Mouse (Mus musculus) neural tube, embryonic 12.5 days (tissue): Measurements from ENCODE around the gene Klk15. TPM values are rescaled to one million over a fixed set of nuclear protein-coding genes. Genes with fewer than 3 reads are reported as not detected.

Source experiments
- polyA plus RNA-seq: library from polyadenylated mRNA; unstranded; fragments of >200 nt; fragmentation: Nextera tagmentation; extraction: Ambion mirVana; gene quantifications from 2 replicates; pipeline ENCODE4 v1.2.1, GENCODE M21; 2016

The Klk15 gene
- polyA plus RNA-seq, 1 experiment from 2014 or later = not detected

Other genes with a start within 250 kb of the Klk15 start
- gene Klk14, start 243.3 kb upstream of the Klk15 start, polyA plus RNA-seq = not detected in 2 replicates
- gene Klk13, start 221.2 kb upstream of the Klk15 start, polyA plus RNA-seq = 0.10 TPM in 1 of 2 replicates, not detected in the other
- gene Klk12, start 164.8 kb upstream of the Klk15 start, polyA plus RNA-seq = not detected in 2 replicates
- not detected in 2 replicates for gene Klk11, start 159.1 kb upstream of the Klk15 start, polyA plus RNA-seq
- gene Klk10, start 152.7 kb upstream of the Klk15 start, polyA plus RNA-seq = 0.24 TPM in 1 of 2 replicates, not detected in the other
- gene Klk9, start 141.8 kb upstream of the Klk15 start, polyA plus RNA-seq = not detected in 2 replicates
- gene Klk8, start 136.2 kb upstream of the Klk15 start, polyA plus RNA-seq = 5.0 and 7.3 TPM in 2 replicates
- gene Klk7, start 122.4 kb upstream of the Klk15 start, polyA plus RNA-seq = not detected in 2 replicates
- gene Klk6, start 109.2 kb upstream of the Klk15 start, polyA plus RNA-seq = not detected in 2 replicates
- not detected in 2 replicates for gene Klk5, start 91.8 kb upstream of the Klk15 start, polyA plus RNA-seq
- 0.15 and 0.20 TPM in 2 replicates for gene Klk4, start 52.6 kb upstream of the Klk15 start, polyA plus RNA-seq
- gene Klk1b8, start 16.9 kb downstream of the Klk15 start, polyA plus RNA-seq = not detected in 2 replicates
- gene Klk1b1, start 33.0 kb downstream of the Klk15 start, polyA plus RNA-seq = not detected in 2 replicates
- not detected in 2 replicates for gene Klk1b9, start 42.3 kb downstream of the Klk15 start, polyA plus RNA-seq
- gene Klk1b11, start 62.1 kb downstream of the Klk15 start, polyA plus RNA-seq = not detected in 2 replicates
- not detected in 2 replicates for gene Klk1b26, start 78.4 kb downstream of the Klk15 start, polyA plus RNA-seq
- gene Klk1b27, start 118.5 kb downstream of the Klk15 start, polyA plus RNA-seq = not detected in 2 replicates
- not detected in 2 replicates for gene Klk1b21, start 168.6 kb downstream of the Klk15 start, polyA plus RNA-seq
- not detected in 2 replicates for gene Klk1b22, start 178.9 kb downstream of the Klk15 start, polyA plus RNA-seq
- not detected in 2 replicates for gene Klk1b16, start 203.0 kb downstream of the Klk15 start, polyA plus RNA-seq